Mouse (Mus musculus) testis, adult 2 months (tissue): ENCODE measurements around the gene Polr2f. TPM values are rescaled to one million over a fixed set of nuclear protein-coding genes. Genes with fewer than 3 reads are reported as not detected.

Experiments used
- H3K27ac ChIP-seq: fragments of 200-500 bp; 2 replicates; pipeline ENCODE4 v1.5.1; 2012; ENCODE audit warnings: low read depth, low read length; ENCODE audit not compliant: control insufficient read depth, insufficient read depth
- H3K27me3 ChIP-seq: fragments of 200-500 bp; 2 replicates; pipeline ENCODE4 v1.6.1; 2012; ENCODE audit warnings: mild to moderate bottlenecking, low read length, moderate library complexity; ENCODE audit not compliant: control insufficient read depth, insufficient read depth
- H3K36me3 ChIP-seq: fragments of 200-500 bp; 2 replicates; pipeline ENCODE4 v1.6.1; 2012; ENCODE audit warnings: mild to moderate bottlenecking, low read length; ENCODE audit not compliant: control insufficient read depth, insufficient read depth
- H3K4me1 ChIP-seq: fragments of 200-500 bp; 2 replicates; pipeline ENCODE4 v1.6.1; 2012; ENCODE audit warnings: low read length; ENCODE audit not compliant: control insufficient read depth, insufficient read depth
- H3K4me3 ChIP-seq: fragments of 200-500 bp; 2 replicates; pipeline ENCODE4 v1.5.1; 2012; ENCODE audit warnings: low read depth, mild to moderate bottlenecking, low read length, moderate library complexity, mixed read lengths; ENCODE audit not compliant: control insufficient read depth
- CTCF ChIP-seq: fragments of 200-500 bp; IDR thresholded peaks from 2 replicates; pipeline ENCODE4 v1.5.1; 2012; ENCODE audit warnings: low read depth, mild to moderate bottlenecking, inconsistent platforms, low read length, moderate library complexity; ENCODE audit not compliant: control insufficient read depth, insufficient read depth, insufficient replicate concordance
- POLR2A ChIP-seq: fragments of 200-500 bp; IDR thresholded peaks from 2 replicates; pipeline ENCODE4 v1.6.1; 2012; ENCODE audit warnings: low read depth, mild to moderate bottlenecking, inconsistent platforms, low read length, moderate library complexity; ENCODE audit not compliant: control insufficient read depth
- polyA plus RNA-seq: library from polyadenylated mRNA; depleted of rRNA; stranded (reverse); fragments of >200 nt; gene quantifications from 2 replicates; pipeline ENCODE4 v1.2.3, GENCODE M21; 2012

Gene Polr2f
- polyA plus RNA-seq, 1 experiment, result 41.1 TPM

GRCm38 (mm10) chr15:79108421-79109320 is 32.1 kb upstream of the Polr2f start, which contains the start of gene Micall1:
Gene Micall1 (plus strand): TSS chr15:79108898.
- Histone ChIP-seq H3K27me3 (no peaks in the 10 kb centered on the region), H3K36me3 (no peaks in the 10 kb centered on the region), H3K4me1 (peaks cover 22% of the 10 kb centered on the region), H3K27ac (peak within 1 kb of the TSS; percentile 90), H3K4me3 (peak within 1 kb of the TSS; percentile 94)
- TF ChIP-seq CTCF (no peak), POLR2A (0 out of 2 replicates have a peak, but pooled peaks have one; percentile 14)

GRCm38 (mm10) chr15:79109321-79109934 is 31.4 kb upstream of the Polr2f start:
- H3K4me3 ChIP-seq, result peak overlapping the region; percentile 94
- no peaks in the 10 kb centered on the region for H3K36me3 ChIP-seq
- no peaks in the 10 kb centered on the region for H3K27me3 ChIP-seq
- H3K4me1 ChIP-seq, result peaks cover 22% of the 10 kb centered on the region
- peak overlapping the region; percentile 90 for H3K27ac ChIP-seq
- no peak; the same call in 1 of the 2 replicates for TF ChIP-seq POLR2A

- Histone ChIP-seq H3K4me3 (peak overlapping the region; percentile 94), H3K27ac (peak overlapping the region; percentile 90; the same call in 1 of the 2 replicates), H3K27me3 (no peaks in the 10 kb centered on the region), H3K4me1 (peaks cover 22% of the 10 kb centered on the region), H3K36me3 (no peaks in the 10 kb centered on the region)
- no peak for TF ChIP-seq POLR2A
- TF ChIP-seq CTCF, result no peak
Observed at GRCm38 (mm10) chr15:79110031-79110430, 30.8 kb upstream of the Polr2f start.

- TF ChIP-seq POLR2A (no peak), CTCF (no peak)
- peaks cover 22% of the 10 kb centered on the region for H3K4me1 ChIP-seq
- no peaks in the 10 kb centered on the region for H3K27me3 ChIP-seq
- H3K4me3 ChIP-seq, result no peak overlapping the region
- peaks cover 1% of the 10 kb centered on the region; the same call in 1 of the 2 replicates for H3K36me3 ChIP-seq
- no peak overlapping the region for H3K27ac ChIP-seq
Observed at GRCm38 (mm10) chr15:79110528-79110927, 30.3 kb upstream of the Polr2f start.

- no peak for TF ChIP-seq CTCF
- no peak for TF ChIP-seq POLR2A
- Histone ChIP-seq H3K27me3 (no peaks in the 10 kb centered on the region), H3K4me3 (no peak overlapping the region), H3K36me3 (peaks cover 4% of the 10 kb centered on the region), H3K4me1 (peaks cover 22% of the 10 kb centered on the region), H3K27ac (no peak overlapping the region)
Observed at GRCm38 (mm10) chr15:79111774-79112173, 29.0 kb upstream of the Polr2f start.

- H3K36me3 ChIP-seq, result peaks cover 4% of the 10 kb centered on the region
- no peaks in the 10 kb centered on the region for H3K27me3 ChIP-seq
- TF ChIP-seq CTCF, result no peak
- no peak for TF ChIP-seq POLR2A
- H3K4me1 ChIP-seq, result peaks cover 5% of the 10 kb centered on the region
- H3K27ac ChIP-seq, result no peak overlapping the region
- no peak overlapping the region for H3K4me3 ChIP-seq
Observed at GRCm38 (mm10) chr15:79115276-79115675, 25.5 kb upstream of the Polr2f start.

GRCm38 (mm10) chr15:79119491-79119890 is 21.3 kb upstream of the Polr2f start:
- H3K27ac ChIP-seq, result no peak overlapping the region
- TF ChIP-seq POLR2A (no peak), CTCF (no peak)
- H3K4me3 ChIP-seq, result no peak overlapping the region
- H3K36me3 ChIP-seq, result peaks cover 4% of the 10 kb centered on the region
- H3K27me3 ChIP-seq, result no peaks in the 10 kb centered on the region
- H3K4me1 ChIP-seq, result no peaks in the 10 kb centered on the region
